Mouse (Mus musculus): ENCODE measurements around the gene Il17ra. TPM values are rescaled to one million over a fixed set of nuclear protein-coding genes. Genes with fewer than 3 reads are reported as not detected.

Il17ra gene
- polyA plus RNA-seq, 1 experiment from 2014 or later, result 3.0 TPM

DNA sequence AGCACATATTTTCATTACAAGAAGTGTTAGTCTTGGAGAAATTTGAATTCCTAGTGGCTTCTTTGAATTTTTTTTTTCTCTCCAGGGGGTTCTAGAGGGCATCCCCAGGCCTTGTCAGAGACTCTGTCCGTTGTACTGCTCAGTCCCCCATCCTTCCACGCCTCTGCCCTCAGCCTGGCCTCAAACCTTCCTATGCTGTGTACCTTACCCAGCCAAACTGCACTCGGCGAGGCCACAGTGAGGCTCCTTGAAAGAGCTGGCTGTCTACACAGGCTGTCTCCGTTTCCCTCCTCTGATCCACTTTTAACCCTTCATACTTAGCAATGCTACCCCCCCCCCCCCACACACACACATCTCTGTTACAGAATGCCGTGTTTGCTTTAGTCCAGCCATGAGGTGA, 796 bp upstream of the Il17ra start:
- WGBS, result 56% methylated on average over 6 of the region's 6 CpGs
- Histone ChIP-seq H3K9me3 (replicated peaks) (no peaks in the 10 kb centered on the region), H3K27me3 (ENCODE audit: low read depth, poor library complexity, severe bottlenecking) (peaks cover 59% of the 10 kb centered on the region), H3K36me3 (no peaks in the 10 kb centered on the region), H3K4me1 (peaks cover 13% of the 10 kb centered on the region), H3K27ac (no peak overlapping the region), H3K4me3 (no peak overlapping the region)
- no peak for DNase-seq (ENCODE audit: low spot score)

- 8% methylated on average over 11 of the region's 11 CpGs for WGBS
- Histone ChIP-seq H3K27ac (0 out of 2 replicates have a peak overlapping the region, but pooled peaks have one; percentile 67), H3K4me3 (peak overlapping the region; percentile 66), H3K9me3 (replicated peaks) (no peaks in the 10 kb centered on the region), H3K36me3 (no peaks in the 10 kb centered on the region), H3K4me1 (peaks cover 13% of the 10 kb centered on the region), H3K27me3 (ENCODE audit: low read depth, poor library complexity, severe bottlenecking) (peaks cover 59% of the 10 kb centered on the region)
- no peak for DNase-seq (ENCODE audit: low spot score)
These were observed 837 bp downstream of the Il17ra start for GRCm38 (mm10) chr6:120463884-120464283.

DNA sequence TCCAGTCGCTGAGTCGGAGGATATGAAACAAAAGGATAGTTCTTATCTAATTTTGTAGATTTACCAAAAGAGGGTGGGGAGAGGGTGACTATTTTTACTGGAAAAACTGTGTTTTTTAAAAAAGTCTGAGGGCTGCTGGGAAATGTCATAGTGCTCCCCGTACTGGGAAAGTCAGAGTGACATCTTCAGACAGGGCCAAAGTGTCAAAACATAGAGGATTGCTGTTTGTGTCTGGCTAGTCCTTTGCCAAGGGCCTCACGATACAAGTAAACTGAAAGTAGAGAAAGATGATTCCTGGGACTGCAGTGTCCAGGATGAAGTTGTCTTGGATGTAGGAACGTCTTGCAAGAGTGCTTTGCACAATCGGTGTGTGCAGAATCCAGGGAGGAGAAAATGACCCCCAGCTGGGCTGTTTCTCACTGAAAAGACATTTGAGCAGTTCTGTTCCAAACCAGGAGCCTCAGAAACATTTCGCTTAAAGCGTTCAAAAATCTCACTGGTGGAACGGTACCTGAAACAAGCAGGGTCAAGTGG, 1.4 kb downstream of the Il17ra start:
- Histone ChIP-seq H3K27me3 (ENCODE audit: low read depth, poor library complexity, severe bottlenecking) (peaks cover 54% of the 10 kb centered on the region), H3K27ac (no peak overlapping the region), H3K9me3 (replicated peaks) (no peaks in the 10 kb centered on the region), H3K4me3 (no peak overlapping the region), H3K36me3 (no peaks in the 10 kb centered on the region), H3K4me1 (peaks cover 13% of the 10 kb centered on the region)
- 66% methylated on average over 9 of the region's 9 CpGs for WGBS
- DNase-seq (ENCODE audit: low spot score), result no peak

- Histone ChIP-seq H3K4me1 (peaks cover 13% of the 10 kb centered on the region), H3K27me3 (ENCODE audit: low read depth, poor library complexity, severe bottlenecking) (peaks cover 52% of the 10 kb centered on the region), H3K27ac (no peak overlapping the region), H3K9me3 (replicated peaks) (no peaks in the 10 kb centered on the region), H3K36me3 (no peaks in the 10 kb centered on the region), H3K4me3 (no peak overlapping the region)
- DNase-seq (ENCODE audit: low spot score), result no peak
- WGBS, result 16% methylated on average over 4 of the region's 4 CpGs
These were observed 2.3 kb downstream of the Il17ra start for GRCm38 (mm10) chr6:120465393-120465792.

GRCm38 (mm10) chr6:120466609-120467329, 3.7 kb downstream of the Il17ra start:
- 74% methylated on average over 10 of the region's 10 CpGs for WGBS
- no peak overlapping the region for H3K27ac ChIP-seq

DNA sequence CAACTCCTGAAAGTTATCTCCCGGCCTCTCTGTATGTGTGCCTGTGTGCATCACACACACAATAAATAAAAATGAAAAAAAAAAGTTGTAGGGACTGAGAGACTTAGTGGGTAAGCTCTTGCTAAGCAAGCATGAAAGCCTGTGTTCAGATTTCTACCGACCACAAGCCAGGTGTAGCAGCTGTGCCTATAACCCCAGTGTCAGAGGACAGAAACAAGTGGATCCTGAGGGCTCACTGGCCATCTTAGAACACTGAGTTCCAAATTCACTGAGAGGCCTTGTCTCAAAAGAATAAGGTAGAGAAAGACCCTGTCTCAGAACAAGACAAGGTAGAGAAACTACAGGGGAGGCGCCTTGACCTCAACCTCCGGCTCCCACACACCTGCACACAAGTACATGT, 5.2 kb downstream of the Il17ra start:
- 93% methylated on average over 4 of the region's 4 CpGs for WGBS
- Histone ChIP-seq H3K27ac (no peak overlapping the region), H3K9me3 (replicated peaks) (no peaks in the 10 kb centered on the region), H3K36me3 (no peaks in the 10 kb centered on the region), H3K4me3 (no peak overlapping the region), H3K4me1 (peaks cover 27% of the 10 kb centered on the region), H3K27me3 (ENCODE audit: low read depth, poor library complexity, severe bottlenecking) (peaks cover 24% of the 10 kb centered on the region)
- no peak for DNase-seq (ENCODE audit: low spot score)

More at GRCm38 (mm10) chr6:120466609-120467329, 3.7 kb downstream of the Il17ra start:
- Histone ChIP-seq H3K36me3 (no peaks in the 10 kb centered on the region), H3K4me1 (peaks cover 16% of the 10 kb centered on the region), H3K9me3 (replicated peaks) (no peaks in the 10 kb centered on the region), H3K4me3 (no peak overlapping the region), H3K27me3 (ENCODE audit: low read depth, poor library complexity, severe bottlenecking) (peaks cover 39% of the 10 kb centered on the region)
- DNase-seq (ENCODE audit: low spot score), result no peak

- H3K4me3 ChIP-seq, result no peak overlapping the region
- no peak for DNase-seq (ENCODE audit: low spot score)
- 69% methylated on average over 3 of the region's 3 CpGs for WGBS
These were observed 6.2 kb downstream of the Il17ra start for GRCm38 (mm10) chr6:120469268-120469667.

DNA sequence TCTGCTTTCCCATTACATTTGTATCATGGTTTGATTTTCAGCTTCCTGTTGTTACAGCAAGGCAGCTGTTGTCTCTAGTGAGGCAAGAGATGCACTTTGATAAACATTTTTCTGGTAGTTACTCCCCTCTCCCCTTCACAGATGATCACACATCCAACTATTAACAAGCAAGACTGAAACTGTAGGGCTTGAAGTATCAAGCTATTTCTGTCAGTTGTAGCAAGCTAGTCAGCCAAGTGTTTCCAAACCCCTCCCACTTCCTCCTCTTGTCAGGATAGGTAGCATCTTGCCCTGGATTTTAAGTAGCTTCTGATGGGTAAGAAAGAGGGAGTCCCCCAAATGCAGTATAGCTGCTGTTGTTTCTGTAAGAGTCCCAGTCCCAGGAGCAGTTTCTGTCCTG, 6.7 kb downstream of the Il17ra start:
- Histone ChIP-seq H3K27ac (no peak overlapping the region), H3K36me3 (no peaks in the 10 kb centered on the region), H3K4me3 (no peak overlapping the region), H3K9me3 (replicated peaks) (no peaks in the 10 kb centered on the region), H3K27me3 (ENCODE audit: low read depth, poor library complexity, severe bottlenecking) (peaks cover 9% of the 10 kb centered on the region), H3K4me1 (peaks cover 25% of the 10 kb centered on the region)
- no peak for DNase-seq (ENCODE audit: low spot score)

More at GRCm38 (mm10) chr6:120469268-120469667, 6.2 kb downstream of the Il17ra start:
- Histone ChIP-seq H3K27me3 (ENCODE audit: low read depth, poor library complexity, severe bottlenecking) (peaks cover 14% of the 10 kb centered on the region), H3K27ac (no peak overlapping the region), H3K36me3 (no peaks in the 10 kb centered on the region), H3K4me1 (peaks cover 25% of the 10 kb centered on the region), H3K9me3 (replicated peaks) (no peaks in the 10 kb centered on the region)

- 77% methylated on average over 1 of the region's 1 CpGs for WGBS
- Histone ChIP-seq H3K4me3 (no peak overlapping the region), H3K4me1 (peaks cover 25% of the 10 kb centered on the region), H3K27ac (no peak overlapping the region), H3K9me3 (replicated peaks) (no peaks in the 10 kb centered on the region), H3K36me3 (no peaks in the 10 kb centered on the region), H3K27me3 (ENCODE audit: low read depth, poor library complexity, severe bottlenecking) (peaks cover under 1% of the 10 kb centered on the region)
- DNase-seq (ENCODE audit: low spot score), result no peak
These were observed 7.6 kb downstream of the Il17ra start for GRCm38 (mm10) chr6:120470666-120471065.

- no peaks in the 10 kb centered on the region for H3K27me3 ChIP-seq (ENCODE audit: low read depth, poor library complexity, severe bottlenecking)
- peaks cover 25% of the 10 kb centered on the region for H3K4me1 ChIP-seq
- H3K27ac ChIP-seq, result peak overlapping the region; percentile 37; the same call in 1 of the 2 replicates
- DNase-seq (ENCODE audit: low spot score), result no peak
- no peak overlapping the region for H3K4me3 ChIP-seq
- WGBS, result 14% methylated on average over 5 of the region's 5 CpGs
- H3K36me3 ChIP-seq, result no peaks in the 10 kb centered on the region
- no peaks in the 10 kb centered on the region for H3K9me3 ChIP-seq (replicated peaks)
These were observed 9.0 kb downstream of the Il17ra start for GRCm38 (mm10) chr6:120471991-120472441.

DNA sequence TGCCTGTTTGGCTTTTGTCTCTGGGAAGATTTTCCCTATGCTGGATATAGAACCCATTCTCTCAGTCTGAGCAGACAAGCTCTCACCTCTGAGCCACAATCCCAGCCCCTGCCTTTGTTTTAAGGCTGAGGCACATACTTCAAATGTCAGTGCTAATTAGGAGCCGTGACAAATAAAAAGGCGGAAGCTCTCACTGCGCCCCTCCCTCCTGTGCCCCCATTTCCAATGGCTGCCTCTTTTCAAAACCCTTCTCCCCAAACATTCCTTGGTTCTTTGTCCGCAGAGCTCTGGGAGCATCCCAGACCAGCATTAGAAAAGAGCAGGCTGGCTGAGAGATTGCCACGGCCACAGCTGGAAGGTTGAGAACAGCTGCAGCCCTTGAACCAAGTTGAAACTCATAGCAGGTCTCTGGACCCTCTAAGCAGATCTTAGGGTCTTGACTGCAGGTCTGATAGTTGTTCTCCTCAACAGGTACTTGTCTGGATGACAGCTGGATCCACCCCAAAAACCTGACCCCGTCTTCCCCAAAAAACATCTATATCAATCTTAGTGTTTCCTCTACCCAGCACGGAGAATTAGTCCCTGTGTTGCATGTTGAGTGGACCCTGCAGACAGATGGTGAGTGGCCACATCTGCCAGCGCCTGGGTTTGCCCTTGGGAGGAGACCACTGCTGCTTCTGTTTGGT, 9.6 kb downstream of the Il17ra start:
- H3K4me1 ChIP-seq, result peaks cover 25% of the 10 kb centered on the region
- H3K36me3 ChIP-seq, result no peaks in the 10 kb centered on the region
- DNase-seq (ENCODE audit: low spot score), result no peak
- H3K27ac ChIP-seq, result peak overlapping the region; percentile 37
- whole genome bisulfite sequencing, result 28% methylated on average over 8 of the region's 8 CpGs
- no peak overlapping the region for H3K4me3 ChIP-seq
- H3K27me3 ChIP-seq (ENCODE audit: low read depth, poor library complexity, severe bottlenecking), result no peaks in the 10 kb centered on the region
- H3K9me3 ChIP-seq (replicated peaks), result no peaks in the 10 kb centered on the region

- no peaks in the 10 kb centered on the region for H3K36me3 ChIP-seq
- H3K27ac ChIP-seq, result peak overlapping the region; percentile 39; the same call in 1 of the 2 replicates
- H3K4me3 ChIP-seq, result no peak overlapping the region
- H3K9me3 ChIP-seq (replicated peaks), result no peaks in the 10 kb centered on the region
- no peaks in the 10 kb centered on the region for H3K27me3 ChIP-seq (ENCODE audit: low read depth, poor library complexity, severe bottlenecking)
- DNase-seq (ENCODE audit: low spot score), result no peak
- 55% methylated on average over 5 of the region's 5 CpGs for WGBS
- peaks cover 25% of the 10 kb centered on the region for H3K4me1 ChIP-seq
These were observed 10.4 kb downstream of the Il17ra start for GRCm38 (mm10) chr6:120473427-120473826.

DNA sequence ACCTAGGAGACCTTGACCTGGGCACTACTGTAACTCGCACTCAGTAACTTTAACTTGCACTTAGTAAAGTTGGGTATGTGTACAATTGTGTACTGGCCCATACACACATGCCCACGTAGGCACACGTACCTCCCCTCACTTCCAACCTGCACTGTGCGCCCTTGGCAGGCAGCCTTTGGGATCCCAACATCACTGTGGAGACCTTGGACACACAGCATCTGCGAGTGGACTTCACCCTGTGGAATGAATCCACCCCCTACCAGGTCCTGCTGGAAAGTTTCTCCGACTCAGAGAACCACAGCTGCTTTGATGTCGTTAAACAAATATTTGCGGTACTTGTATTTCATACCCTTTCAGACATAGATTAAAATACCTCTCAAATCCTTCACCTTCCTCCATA, 12.2 kb downstream of the Il17ra start:
- Histone ChIP-seq H3K9me3 (replicated peaks) (no peaks in the 10 kb centered on the region), H3K27ac (no peak overlapping the region), H3K4me3 (no peak overlapping the region), H3K27me3 (ENCODE audit: low read depth, poor library complexity, severe bottlenecking) (no peaks in the 10 kb centered on the region), H3K36me3 (no peaks in the 10 kb centered on the region), H3K4me1 (peaks cover 25% of the 10 kb centered on the region)
- DNase-seq (ENCODE audit: low spot score), result no peak
- 90% methylated on average over 8 of the region's 8 CpGs for WGBS

Data from limb, embryonic 10.5 days (tissue).